Mouse (Mus musculus) MN1 (cell line): ENCODE measurements around the gene Slc13a4.
A peak's percentile ranks its signal among the peaks of the same experiment; 100 is the strongest.

Experiments used
- DNase-seq: peaks from one replicate; pipeline ENCODE4 v3.0.0-alpha.2; 2016; ENCODE audit warnings: low spot score

The Slc13a4 gene

GRCm38 (mm10) chr6:35308037-35308436 is at the start of gene Slc13a4:
Gene Slc13a4, minus strand, starts transcription at chr6:35308131.
- no peak for DNase-seq

- no peak for DNase-seq
Measured at GRCm38 (mm10) chr6:35355320-35355719, 47.4 kb upstream of the Slc13a4 start.

- no peak for DNase-seq
Measured at GRCm38 (mm10) chr6:35354622-35354998, 46.7 kb upstream of the Slc13a4 start.

GRCm38 (mm10) chr6:35353846-35354621 is 46.1 kb upstream of the Slc13a4 start:
- DNase-seq = no peak

GRCm38 (mm10) chr6:35353416-35353815 is 45.5 kb upstream of the Slc13a4 start:
- DNase-seq = no peak

GRCm38 (mm10) chr6:35352867-35353266 is 44.9 kb upstream of the Slc13a4 start:
- no peak for DNase-seq

DNA sequence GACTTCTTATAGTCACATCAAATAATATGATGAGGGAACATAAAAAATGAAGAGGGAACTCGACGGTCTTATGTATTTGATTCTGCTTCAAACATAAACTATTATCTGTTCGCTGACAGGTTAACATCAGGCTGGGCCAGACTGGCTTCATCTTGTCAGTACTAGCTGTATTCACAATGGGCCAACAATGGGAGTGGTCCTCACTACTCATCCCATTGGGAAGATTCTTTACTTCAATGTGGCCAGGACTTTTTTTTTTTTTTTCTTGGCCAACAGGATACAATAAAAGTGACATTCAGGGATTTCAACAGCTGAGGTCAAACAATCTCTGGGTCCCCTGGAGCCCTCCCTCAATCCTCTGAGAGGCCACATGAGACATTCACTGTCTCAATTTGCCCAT is 43.9 kb upstream of the Slc13a4 start:
- DNase-seq = no peak

- peak; percentile 17 for DNase-seq
Measured at GRCm38 (mm10) chr6:35349784-35350183, 41.9 kb upstream of the Slc13a4 start.

GRCm38 (mm10) chr6:35338640-35339039 is 30.7 kb upstream of the Slc13a4 start:
- no peak for DNase-seq

DNA sequence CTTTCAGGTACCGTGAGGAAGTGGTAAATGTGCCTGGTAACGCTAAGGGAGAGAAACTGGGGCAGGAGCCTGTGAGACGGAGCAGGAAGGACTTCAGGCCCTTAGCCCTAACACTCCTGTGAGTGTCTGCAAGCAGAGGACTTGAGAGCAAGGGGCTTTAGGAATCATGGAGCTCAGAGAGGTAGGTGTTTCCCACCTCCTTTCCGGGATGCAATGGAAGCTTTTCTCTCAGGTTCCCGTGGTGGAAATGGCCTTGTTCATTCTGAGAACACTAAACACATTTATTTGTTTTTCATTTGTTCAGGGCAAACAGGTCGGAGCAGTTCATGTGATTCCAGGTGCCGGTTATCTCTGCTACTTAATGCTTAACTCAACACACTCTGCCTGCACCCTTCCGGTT is 29.9 kb upstream of the Slc13a4 start:
- no peak for DNase-seq

DNA sequence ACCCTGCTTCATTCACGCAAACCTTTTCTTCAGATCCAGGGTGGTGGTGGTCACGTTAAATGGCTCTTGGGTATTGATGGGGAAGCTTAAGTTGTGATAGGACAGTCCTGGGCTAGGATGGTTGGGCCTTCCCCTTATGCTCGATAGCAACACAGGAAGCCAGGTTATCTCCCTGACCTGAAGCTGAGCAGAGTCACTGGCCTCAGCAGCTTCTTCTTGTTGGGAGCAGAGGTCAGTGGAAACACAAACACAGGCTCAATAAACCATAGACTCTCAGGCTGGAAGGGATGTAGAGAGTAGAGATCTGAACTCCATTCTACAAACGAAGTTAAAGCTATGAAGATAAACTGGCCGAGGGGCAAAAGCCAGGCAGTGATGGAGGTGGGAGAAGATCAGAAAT is 27.5 kb upstream of the Slc13a4 start:
- DNase-seq = no peak

DNA sequence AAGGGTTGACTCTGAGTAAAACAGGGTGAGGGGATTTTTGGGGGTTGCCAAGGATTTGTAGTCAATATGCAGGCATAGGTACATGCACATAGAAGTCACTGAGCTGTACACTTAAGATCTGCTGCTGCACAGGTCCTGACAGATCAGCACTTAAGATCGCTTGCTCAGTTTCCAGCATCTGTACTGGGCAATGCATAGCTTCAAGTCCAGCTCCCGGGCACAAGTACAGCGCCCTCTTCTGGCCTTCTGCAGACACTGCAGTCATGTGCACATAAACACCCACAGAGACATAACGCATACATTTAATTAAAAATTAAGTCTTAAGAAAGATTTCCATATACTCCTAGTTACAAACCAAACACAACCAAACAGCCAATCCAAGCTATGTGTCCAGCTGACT is 26.3 kb upstream of the Slc13a4 start:
- DNase-seq = no peak

- no peak for DNase-seq
Measured at GRCm38 (mm10) chr6:35333632-35334031, 25.7 kb upstream of the Slc13a4 start.

DNA sequence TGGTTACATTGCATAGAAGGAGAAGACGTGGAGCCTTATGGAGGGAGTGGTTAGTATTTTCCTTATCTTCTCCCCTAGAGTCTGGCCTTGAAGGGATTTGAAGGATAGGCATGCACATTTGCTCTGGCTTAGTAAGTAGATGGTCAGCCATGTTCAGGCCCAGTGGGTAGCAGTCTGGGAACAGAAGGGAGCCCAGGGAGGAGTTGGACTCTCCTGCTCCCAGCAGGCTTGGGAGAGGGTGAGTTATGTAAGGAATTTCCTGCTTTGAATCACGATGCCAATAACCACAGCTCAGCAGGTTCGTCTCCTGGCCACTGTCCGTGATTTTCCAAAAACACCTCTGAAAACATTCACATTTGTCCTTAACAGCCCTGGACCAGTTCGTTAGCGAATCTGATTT is 22.9 kb upstream of the Slc13a4 start:
- no peak for DNase-seq

GRCm38 (mm10) chr6:35329956-35330355 is 22.0 kb upstream of the Slc13a4 start:
- DNase-seq = no peak

- peak; percentile 24 for DNase-seq
Measured at GRCm38 (mm10) chr6:35326111-35326515, 18.2 kb upstream of the Slc13a4 start, which contains the start of gene Fam180a. Gene Fam180a, minus strand, starts transcription at chr6:35326141.

GRCm38 (mm10) chr6:35324306-35324705 is 16.4 kb upstream of the Slc13a4 start:
- DNase-seq = no peak

DNA sequence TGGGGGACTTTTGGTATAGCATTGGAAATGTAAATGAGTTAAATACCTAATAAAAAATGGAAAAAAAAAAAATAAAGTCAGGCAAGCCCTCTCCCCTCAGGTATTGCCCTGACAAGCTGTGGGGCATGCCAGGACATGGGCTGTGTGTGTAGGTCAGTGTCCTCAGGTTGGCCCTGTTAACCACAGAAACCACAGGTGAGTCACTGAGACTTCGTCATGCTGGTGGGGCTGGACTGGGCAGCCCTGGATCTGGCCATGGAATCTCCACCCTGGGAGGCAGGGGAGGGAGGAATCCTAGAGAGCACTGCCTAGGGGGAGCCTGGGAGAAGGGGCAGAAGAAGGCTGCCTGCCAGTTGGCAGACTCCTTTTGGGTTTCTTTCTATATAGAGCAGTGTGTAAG is 15.1 kb upstream of the Slc13a4 start:
- no peak for DNase-seq

GRCm38 (mm10) chr6:35321105-35321504 is 13.2 kb upstream of the Slc13a4 start:
- DNase-seq = no peak

GRCm38 (mm10) chr6:35319850-35320249 is 11.9 kb upstream of the Slc13a4 start:
- DNase-seq = peak; percentile 12

GRCm38 (mm10) chr6:35313520-35313919 is 5.6 kb upstream of the Slc13a4 start:
- no peak for DNase-seq

GRCm38 (mm10) chr6:35309406-35309805 is 1.5 kb upstream of the Slc13a4 start:
- no peak for DNase-seq

DNA sequence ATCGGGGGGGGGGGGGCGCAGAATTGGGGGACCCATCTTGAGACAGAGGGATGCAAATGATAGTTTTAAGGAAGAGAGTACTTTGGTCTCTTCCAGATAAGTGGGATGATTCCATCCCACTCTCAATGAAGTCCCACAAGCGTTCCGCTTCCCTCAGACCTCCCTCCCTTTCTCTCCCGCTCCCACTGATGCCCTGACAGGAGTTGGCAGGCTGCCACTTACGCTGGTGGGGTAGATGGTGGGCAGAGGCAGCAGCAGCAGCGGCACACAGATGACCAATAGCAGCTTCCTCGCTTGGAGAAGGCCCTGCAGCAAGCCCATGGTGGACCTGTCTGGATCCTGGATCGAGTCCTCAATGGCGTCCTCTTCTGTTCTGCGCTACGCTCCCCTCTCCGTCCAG is 795 bp downstream of the Slc13a4 start:
- DNase-seq = no peak

DNA sequence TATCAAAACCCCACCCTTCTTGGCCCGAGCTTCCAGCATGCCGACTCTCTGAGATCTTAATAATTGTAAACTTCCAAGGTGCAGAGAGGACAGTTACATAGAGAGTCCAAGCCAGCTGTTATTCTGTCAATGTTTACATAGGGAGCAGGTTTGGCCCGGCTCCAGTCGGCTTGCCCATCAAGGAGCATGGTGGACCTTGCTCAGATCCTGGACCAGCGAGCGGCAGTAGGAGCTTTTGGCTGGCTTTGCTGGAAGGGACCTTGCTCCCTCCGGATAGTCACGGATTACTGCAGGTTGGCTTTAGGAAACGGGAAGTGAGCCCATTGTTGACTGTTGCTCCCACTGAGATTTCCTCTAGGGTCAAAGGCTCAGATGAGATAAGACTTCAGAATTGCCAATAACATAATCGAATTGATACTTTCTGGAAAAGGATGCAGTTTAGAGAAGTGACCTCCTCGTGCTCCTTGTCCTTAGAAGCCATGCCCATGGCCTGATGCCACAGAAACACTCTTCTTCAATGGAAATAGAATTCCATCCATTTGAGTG is 4.5 kb downstream of the Slc13a4 start:
- no peak for DNase-seq
